Mouse (Mus musculus) limb, embryonic 15.5 days (tissue): ENCODE results near the gene Dnah14. TPM values are rescaled to one million over a fixed set of nuclear protein-coding genes. Genes with fewer than 3 reads are reported as not detected.

ENCODE experiments used
- ATAC-seq: fragments of 200-750 bp; cut with Nextera tagmentation; 2 replicates; pipeline ENCODE4 v1.8.0; 2017; ENCODE audit warnings: low read depth, moderate TSS enrichment; ENCODE audit not compliant: insufficient number of reproducible peaks, low FRiP score, low TSS enrichment
- H3K27ac ChIP-seq: fragments of 300-500 bp; sonication (generic); 2 replicates; pipeline ENCODE4 v1.5.1; 2015; ENCODE audit warnings: moderate library complexity, mild to moderate bottlenecking, inconsistent platforms
- H3K27me3 ChIP-seq: fragments of 300-500 bp; sonication (generic); 2 replicates; pipeline ENCODE4 v1.6.1; 2015; ENCODE audit warnings: inconsistent platforms
- H3K36me3 ChIP-seq: fragments of 300-500 bp; sonication (generic); 2 replicates; pipeline ENCODE4 v1.6.1; 2015; ENCODE audit warnings: inconsistent platforms
- H3K4me1 ChIP-seq: fragments of 300-500 bp; sonication (generic); 2 replicates; pipeline ENCODE4 v1.6.1; 2015; ENCODE audit warnings: inconsistent platforms
- H3K4me2 ChIP-seq: fragments of 300-500 bp; sonication (generic); 2 replicates; pipeline ENCODE4 v1.6.1; 2015; ENCODE audit warnings: mild to moderate bottlenecking, inconsistent platforms
- H3K4me3 ChIP-seq: fragments of 300-500 bp; sonication (generic); 2 replicates; pipeline ENCODE4 v1.5.1; 2015; ENCODE audit warnings: mild to moderate bottlenecking, inconsistent platforms
- H3K9ac ChIP-seq: fragments of 300-500 bp; sonication (generic); 2 replicates; pipeline ENCODE4 v1.6.1; 2015; ENCODE audit warnings: inconsistent platforms
- H3K9me3 ChIP-seq: fragments of 300-500 bp; sonication (generic); 2 replicates; pipeline ENCODE4 v1.6.1; 2016; ENCODE audit warnings: inconsistent platforms
- WGBS: fragments of 180-500 bp; shearing (Covaris S2); methylation state at CpG from one replicate; pipeline ENCODE4 v1.1.7; 2015; 5-methylcytosine and 5-hydroxymethylcytosine counted together
- polyA plus RNA-seq: library from polyadenylated mRNA; unstranded; fragments of >200 nt; fragmentation: Nextera tagmentation; extraction: Ambion mirVana; gene quantifications from 2 replicates; pipeline ENCODE4 v1.2.1, GENCODE M21; 2015

Gene Dnah14
- polyA plus RNA-seq, 1 experiment from 2014 or later = 1.4 TPM

DNA sequence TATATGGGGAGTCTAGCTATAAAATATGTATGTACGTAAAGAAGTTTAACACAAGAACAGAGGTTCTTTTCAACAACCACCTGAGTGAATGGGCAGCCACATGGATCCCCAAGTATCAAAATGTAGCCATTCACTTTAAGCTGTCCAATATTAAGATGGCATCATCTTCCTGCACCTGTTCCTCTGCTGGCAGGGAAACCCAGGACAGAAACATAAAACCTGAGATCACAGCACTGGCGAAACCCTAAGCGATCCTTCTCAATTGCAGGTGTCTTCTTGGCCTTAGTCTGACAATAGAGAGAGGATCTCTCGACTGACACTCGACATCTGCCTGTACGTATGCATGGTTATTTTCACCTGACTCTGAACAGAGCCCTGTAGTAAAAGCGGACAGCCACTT is 250.4 kb downstream of the Dnah14 start:
- 91% methylated on average over 7 of the region's 7 CpGs for WGBS
- Histone ChIP-seq H3K4me2 (no peak overlapping the region), H3K9ac (no peak overlapping the region), H3K27ac (no peak overlapping the region), H3K27me3 (no peaks in the 10 kb centered on the region), H3K9me3 (no peaks in the 10 kb centered on the region), H3K36me3 (peaks cover 89% of the 10 kb centered on the region), H3K4me3 (no peak overlapping the region), H3K4me1 (no peaks in the 10 kb centered on the region)
- ATAC-seq = no peak

DNA sequence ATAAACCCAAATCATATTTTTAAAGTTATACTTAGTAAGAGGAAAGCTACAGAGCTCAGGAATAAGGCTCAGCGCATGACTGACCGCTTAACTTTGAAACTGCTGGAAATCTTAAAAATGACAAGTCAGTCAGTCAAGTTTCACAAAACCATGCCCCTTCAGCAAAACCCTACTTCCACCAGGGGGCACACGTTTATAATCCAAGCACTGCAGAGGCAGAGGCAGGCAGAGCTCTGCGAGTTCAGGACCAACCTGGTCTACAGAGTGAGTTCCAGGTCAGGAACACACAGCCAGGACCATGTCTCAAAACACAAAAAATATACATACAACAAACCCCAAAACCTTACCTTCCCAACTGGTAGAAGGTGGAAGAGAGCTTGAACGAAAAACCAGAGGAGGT is 252.0 kb downstream of the Dnah14 start:
- Histone ChIP-seq H3K27me3 (no peaks in the 10 kb centered on the region), H3K36me3 (peaks cover 89% of the 10 kb centered on the region), H3K4me2 (no peak overlapping the region), H3K9me3 (no peaks in the 10 kb centered on the region), H3K27ac (no peak overlapping the region), H3K4me3 (no peak overlapping the region), H3K9ac (no peak overlapping the region), H3K4me1 (no peaks in the 10 kb centered on the region)
- whole genome bisulfite sequencing = 94% methylated on average over 5 of the region's 5 CpGs
- no peak for ATAC-seq

DNA sequence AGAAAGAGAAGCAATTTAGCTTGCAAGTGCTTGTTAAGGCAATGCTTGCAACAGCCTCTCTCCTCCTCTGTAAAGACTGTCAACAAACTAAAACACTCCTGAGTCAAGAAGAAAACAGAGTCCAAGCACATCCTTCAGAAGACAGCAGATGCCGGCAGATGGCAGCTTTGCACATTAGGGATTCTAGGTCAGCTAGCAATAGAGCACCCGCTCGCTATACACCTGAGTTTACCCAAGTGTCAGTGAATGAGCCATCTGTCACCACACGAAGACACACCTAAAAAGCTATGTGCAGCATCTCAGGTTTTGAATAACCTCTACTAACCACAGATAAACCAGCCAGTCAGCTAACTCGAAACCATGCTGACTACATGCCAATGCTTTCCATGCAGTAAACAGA is 256.4 kb downstream of the Dnah14 start:
- H3K9ac ChIP-seq = no peak overlapping the region
- ATAC-seq = no peak
- no peak overlapping the region for H3K27ac ChIP-seq
- H3K36me3 ChIP-seq = peaks cover 91% of the 10 kb centered on the region
- no peaks in the 10 kb centered on the region for H3K27me3 ChIP-seq
- H3K4me3 ChIP-seq = no peak overlapping the region
- no peak overlapping the region for H3K4me2 ChIP-seq
- H3K9me3 ChIP-seq = no peaks in the 10 kb centered on the region
- H3K4me1 ChIP-seq = no peaks in the 10 kb centered on the region
- WGBS = 87% methylated on average over 5 of the region's 5 CpGs

DNA sequence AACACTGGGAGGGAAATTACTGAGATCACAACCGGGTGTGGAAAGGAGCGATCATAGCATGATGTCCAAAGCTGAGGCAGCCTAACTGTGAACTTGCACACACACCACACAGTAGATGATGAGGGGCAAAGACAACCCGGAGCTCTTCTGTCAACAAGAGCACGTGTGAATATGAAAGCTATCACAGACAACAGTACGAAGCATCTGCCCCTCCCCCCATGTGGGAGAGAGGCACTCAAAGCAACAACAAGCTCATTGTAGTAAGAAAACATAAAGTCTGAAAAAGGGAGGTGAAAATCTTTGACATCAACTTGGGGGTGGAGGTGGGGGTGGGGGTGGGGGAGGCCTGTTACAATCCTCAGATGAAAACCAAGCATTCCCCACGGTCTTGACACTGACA is 256.8 kb downstream of the Dnah14 start:
- Histone ChIP-seq H3K4me2 (no peak overlapping the region), H3K9me3 (no peaks in the 10 kb centered on the region), H3K27me3 (no peaks in the 10 kb centered on the region), H3K36me3 (peaks cover 91% of the 10 kb centered on the region), H3K9ac (no peak overlapping the region), H3K27ac (no peak overlapping the region), H3K4me3 (no peak overlapping the region), H3K4me1 (no peaks in the 10 kb centered on the region)
- ATAC-seq = no peak
- WGBS = 83% methylated on average over 6 of the region's 6 CpGs

DNA sequence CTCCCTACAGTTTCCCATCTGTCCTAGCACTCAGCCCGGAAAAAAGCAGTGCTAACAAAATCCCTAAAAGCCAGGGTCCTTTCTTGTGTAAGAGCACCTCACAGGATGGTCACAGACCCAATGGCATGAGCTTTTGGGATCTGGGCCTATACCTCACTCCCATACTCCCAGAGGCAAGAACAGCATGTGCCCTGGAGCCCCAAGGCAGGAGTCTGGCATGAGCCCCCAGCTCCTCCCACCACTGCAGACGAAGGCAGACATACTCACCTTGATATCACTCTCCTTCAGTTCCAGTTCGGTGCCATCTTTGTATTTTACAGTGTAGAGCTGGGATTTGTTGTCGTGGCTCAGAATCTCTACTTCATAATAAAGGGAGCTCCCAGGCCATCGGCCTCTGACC is 261.8 kb downstream of the Dnah14 start:
- H3K27me3 ChIP-seq = no peaks in the 10 kb centered on the region
- 79% methylated on average over 5 of the region's 5 CpGs for WGBS

DNA sequence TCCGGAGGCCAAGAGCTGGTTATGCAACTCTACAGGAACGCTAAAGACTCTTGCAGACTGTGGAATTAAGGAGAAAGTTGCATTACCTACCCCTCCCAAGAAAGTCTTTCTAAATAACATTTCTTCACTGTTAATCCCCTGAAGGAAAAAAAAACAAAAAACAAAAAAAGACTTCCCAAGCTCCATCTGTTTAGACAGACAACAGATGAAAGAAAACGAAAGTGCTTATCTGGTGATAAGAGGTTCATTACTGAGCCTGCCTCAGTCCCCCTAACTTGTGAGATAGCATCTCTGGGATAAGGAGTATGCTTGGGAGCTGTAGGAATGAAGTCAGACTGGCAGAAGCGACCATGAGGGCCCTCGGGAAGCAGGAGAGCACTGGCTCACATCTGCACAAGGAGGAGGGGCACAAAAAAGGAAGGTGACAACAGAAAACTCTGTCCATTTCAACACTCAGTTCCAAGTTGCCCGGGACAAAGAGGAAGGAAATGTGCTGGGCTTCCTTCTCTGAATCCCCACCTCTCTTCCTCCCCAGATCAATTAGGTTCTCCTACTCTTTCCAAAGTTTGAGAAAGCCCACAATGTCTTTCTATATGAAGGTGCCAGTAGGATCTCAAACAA is 263.5 kb downstream of the Dnah14 start:
- Histone ChIP-seq H3K4me2 (peak overlapping the region; percentile 24), H3K4me1 (peaks cover 26% of the 10 kb centered on the region), H3K9me3 (no peaks in the 10 kb centered on the region), H3K4me3 (0 out of 2 replicates have a peak overlapping the region, but pooled peaks have one; percentile 84), H3K27me3 (no peaks in the 10 kb centered on the region), H3K36me3 (peaks cover 28% of the 10 kb centered on the region), H3K27ac (no peak overlapping the region), H3K9ac (no peak overlapping the region)
- no peak for ATAC-seq
- WGBS = 17% methylated on average over 6 of the region's 6 CpGs

More for the DNA sequence above, 261.8 kb downstream of the Dnah14 start:
- Histone ChIP-seq H3K36me3 (peaks cover 42% of the 10 kb centered on the region), H3K4me2 (no peak overlapping the region), H3K9ac (no peak overlapping the region), H3K4me3 (no peak overlapping the region), H3K27ac (no peak overlapping the region), H3K9me3 (no peaks in the 10 kb centered on the region), H3K4me1 (peaks cover 24% of the 10 kb centered on the region)
- ATAC-seq = no peak

DNA sequence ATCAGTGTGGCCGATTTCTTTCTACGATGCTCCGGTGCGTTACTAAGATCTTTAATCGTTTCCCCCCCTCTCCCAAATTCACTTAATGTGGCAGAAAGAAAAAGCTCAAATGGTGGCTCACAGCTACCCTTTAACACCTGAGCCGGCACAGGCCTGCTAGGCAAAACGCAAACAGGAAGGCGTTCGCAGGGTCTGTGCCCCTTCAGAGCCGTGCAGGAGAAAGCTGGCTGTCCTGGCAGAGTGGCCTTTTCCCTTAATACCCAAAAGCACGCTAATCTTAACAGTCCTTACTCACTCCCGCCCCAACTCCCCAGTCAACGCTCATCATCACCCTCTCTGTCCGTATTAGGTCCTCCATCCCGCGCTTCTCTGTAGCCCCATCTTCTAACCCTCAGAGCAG is 265.0 kb downstream of the Dnah14 start:
- ATAC-seq = no peak
- Histone ChIP-seq H3K4me2 (peak overlapping the region; percentile 82), H3K9me3 (no peaks in the 10 kb centered on the region), H3K27me3 (no peaks in the 10 kb centered on the region), H3K36me3 (peaks cover 12% of the 10 kb centered on the region), H3K9ac (peak overlapping the region; percentile 79), H3K4me3 (peak overlapping the region; percentile 84), H3K4me1 (peaks cover 26% of the 10 kb centered on the region), H3K27ac (peak overlapping the region; percentile 95)
- WGBS = under 1% methylated on average over 16 of the region's 16 CpGs

DNA sequence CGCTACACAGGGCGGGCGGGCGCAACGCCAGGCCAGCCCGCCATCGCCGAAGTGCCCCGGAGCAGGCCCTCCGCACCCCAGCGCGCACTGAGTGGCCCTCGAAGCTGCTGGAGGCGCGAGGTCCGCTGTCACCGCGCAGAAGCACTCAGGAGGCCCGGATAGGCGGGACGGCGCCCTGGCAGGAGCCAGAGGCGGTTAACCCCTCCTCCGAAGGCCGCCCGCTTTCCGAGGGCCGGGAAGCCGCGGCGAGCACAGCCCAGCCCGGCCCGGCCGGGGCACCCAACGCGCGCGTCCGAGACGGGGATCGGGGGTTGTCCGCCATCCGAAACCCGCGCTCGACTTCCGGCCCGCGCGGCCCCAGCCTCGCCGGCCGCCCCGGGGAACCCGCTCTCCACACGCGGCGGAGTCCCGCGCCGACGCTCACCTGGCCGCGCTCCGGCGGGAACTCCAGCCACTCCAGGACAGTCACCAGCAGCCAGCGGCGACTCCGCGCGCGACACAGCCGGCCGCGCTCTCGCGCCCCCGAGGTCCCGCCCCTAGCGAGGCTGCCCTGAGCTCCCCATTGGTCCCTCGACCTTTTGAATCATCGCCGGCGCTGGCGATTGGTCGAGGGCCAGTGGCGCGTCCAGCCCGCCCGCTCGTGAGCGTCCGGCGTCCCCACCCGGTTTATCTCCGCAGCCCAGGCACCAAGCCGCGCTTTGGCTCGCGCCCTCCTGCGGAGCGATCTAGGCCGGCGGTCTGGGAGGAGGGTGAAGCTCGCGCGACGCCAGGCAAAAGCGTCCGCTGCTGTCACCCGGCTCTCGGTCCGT is 265.7 kb downstream of the Dnah14 start:
- H3K4me1 ChIP-seq = peaks cover 26% of the 10 kb centered on the region
- no peaks in the 10 kb centered on the region for H3K9me3 ChIP-seq
- peak overlapping the region; percentile 95 for H3K27ac ChIP-seq
- peak overlapping the region; percentile 84 for H3K4me3 ChIP-seq
- peaks cover 6% of the 10 kb centered on the region; the same call in 1 of the 2 replicates for H3K36me3 ChIP-seq
- H3K27me3 ChIP-seq = no peaks in the 10 kb centered on the region
- peak; percentile 98 for ATAC-seq
- WGBS = under 1% methylated on average over 113 of the region's 113 CpGs
- peak overlapping the region; percentile 82 for H3K4me2 ChIP-seq
- H3K9ac ChIP-seq = peak overlapping the region; percentile 79

DNA sequence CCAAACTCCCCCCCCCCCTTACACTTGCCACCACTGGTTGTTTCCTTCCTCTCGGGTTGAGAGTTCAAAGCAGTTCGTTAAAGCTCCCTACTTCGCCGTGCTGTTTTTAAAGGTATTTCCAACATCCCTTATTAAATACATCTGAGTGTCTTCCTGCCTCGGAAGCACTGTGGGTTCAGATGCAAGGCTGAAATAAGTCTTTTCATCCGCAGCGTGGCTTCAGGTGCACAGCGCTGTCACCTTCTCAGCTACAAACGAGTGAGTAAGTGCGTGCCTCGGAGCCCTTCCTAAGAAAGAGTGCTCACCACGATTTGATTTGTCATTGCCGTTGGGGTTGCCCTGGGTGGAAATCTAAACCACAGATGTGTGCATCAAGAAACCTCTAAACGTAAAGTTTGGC is 266.4 kb downstream of the Dnah14 start, which contains the start of gene Lbr:
Lbr (minus strand) TSS at position 266 of the 400 bp plus-strand sequence.
- ATAC-seq = no peak
- H3K27ac ChIP-seq = peak within 1 kb of the TSS; percentile 95
- no peaks in the 10 kb centered on the region for H3K9me3 ChIP-seq
- peak within 1 kb of the TSS; percentile 79 for H3K9ac ChIP-seq
- H3K27me3 ChIP-seq = no peaks in the 10 kb centered on the region
- 0 out of 2 replicates have a peak, but pooled peaks cover 4% of the 10 kb centered on the region for H3K36me3 ChIP-seq
- WGBS = under 1% methylated on average over 14 of the region's 14 CpGs
- H3K4me3 ChIP-seq = peak within 1 kb of the TSS; percentile 84
- peaks cover 26% of the 10 kb centered on the region for H3K4me1 ChIP-seq
- peak within 1 kb of the TSS; percentile 82 for H3K4me2 ChIP-seq

DNA sequence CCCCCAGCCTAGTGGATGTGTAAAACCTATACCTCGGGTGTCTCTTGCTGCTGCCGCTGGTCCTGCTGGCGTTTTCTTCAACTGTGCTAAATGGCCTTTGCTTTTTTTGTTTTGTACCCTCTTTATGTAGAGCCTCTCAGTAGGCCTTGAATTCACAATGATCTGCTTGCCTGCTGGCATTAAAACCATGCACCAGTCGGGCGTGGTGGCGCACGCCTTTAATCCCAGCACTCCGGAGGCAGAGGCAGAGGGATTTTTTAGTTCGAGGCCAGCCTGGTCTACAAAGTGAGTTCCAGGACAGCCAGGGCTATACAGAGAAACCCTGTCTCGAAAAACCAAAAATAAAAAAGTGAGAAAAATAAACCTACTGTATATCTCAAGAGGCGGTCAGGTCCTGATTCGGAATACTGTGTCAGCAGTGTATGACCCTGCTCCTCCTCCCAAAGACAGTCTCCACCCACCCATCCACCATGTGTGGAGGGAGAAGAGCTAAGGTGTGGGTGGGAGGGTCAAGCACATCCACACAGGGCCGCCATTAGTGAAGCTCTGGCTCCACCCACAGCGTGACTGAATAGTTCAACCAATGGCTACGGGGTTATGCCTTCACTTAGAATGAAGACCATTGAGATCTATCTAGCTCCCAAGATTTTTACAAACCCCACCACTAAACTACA is 268.7 kb downstream of the Dnah14 start:
- ATAC-seq = no peak
- Histone ChIP-seq H3K9ac (no peak overlapping the region), H3K4me3 (no peak overlapping the region), H3K4me1 (peaks cover 23% of the 10 kb centered on the region), H3K4me2 (no peak overlapping the region), H3K36me3 (no peaks in the 10 kb centered on the region), H3K9me3 (no peaks in the 10 kb centered on the region), H3K27me3 (no peaks in the 10 kb centered on the region), H3K27ac (no peak overlapping the region)
- WGBS = 77% methylated on average over 15 of the region's 15 CpGs

DNA sequence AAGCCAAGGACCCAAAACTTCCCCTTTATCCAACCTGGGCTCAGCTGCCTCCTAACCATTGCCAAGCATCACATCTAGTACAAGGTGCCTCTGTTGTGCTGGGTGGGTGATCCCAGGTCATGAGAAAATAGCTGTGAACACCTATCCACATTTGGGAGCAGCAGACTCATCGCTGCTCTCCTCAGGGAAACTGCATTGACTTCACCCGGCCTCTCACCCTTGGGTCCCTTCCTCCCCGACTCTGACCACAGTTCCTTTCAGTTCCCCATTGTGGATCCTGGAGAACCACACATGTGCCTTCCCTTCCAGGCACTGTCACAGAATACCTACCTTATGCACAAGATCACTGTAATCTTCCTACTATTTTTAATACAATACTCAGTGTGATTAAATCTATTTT is 269.4 kb downstream of the Dnah14 start:
- Histone ChIP-seq H3K4me2 (no peak overlapping the region), H3K4me1 (peaks cover 17% of the 10 kb centered on the region), H3K9me3 (no peaks in the 10 kb centered on the region), H3K36me3 (no peaks in the 10 kb centered on the region), H3K9ac (no peak overlapping the region), H3K4me3 (no peak overlapping the region), H3K27ac (no peak overlapping the region), H3K27me3 (no peaks in the 10 kb centered on the region)
- WGBS = 88% methylated on average over 3 of the region's 3 CpGs
- no peak for ATAC-seq

DNA sequence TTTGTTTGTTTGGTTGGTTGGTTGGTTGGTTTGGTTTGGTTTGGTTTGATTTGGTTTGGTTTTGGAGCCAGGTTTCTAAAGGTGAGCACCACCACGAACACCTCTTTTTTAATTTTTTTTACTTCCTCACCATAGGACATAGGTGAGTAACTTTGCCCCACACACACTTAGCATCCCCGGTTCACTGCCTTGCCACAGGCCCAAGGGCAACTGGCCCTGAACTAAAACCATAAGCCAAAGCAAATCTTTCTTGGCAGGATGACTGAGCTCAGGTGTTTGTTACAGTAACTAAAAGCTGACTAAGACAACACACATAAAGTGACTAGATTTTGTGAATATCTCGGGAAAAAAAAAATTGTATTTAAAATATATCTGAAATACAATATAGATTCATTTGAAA is 271.0 kb downstream of the Dnah14 start:
- Histone ChIP-seq H3K4me2 (no peak overlapping the region), H3K36me3 (no peaks in the 10 kb centered on the region), H3K4me1 (peaks cover 18% of the 10 kb centered on the region), H3K4me3 (no peak overlapping the region), H3K27ac (no peak overlapping the region), H3K9ac (no peak overlapping the region), H3K27me3 (no peaks in the 10 kb centered on the region), H3K9me3 (no peaks in the 10 kb centered on the region)
- no peak for ATAC-seq
- WGBS = 88% methylated on average over 3 of the region's 3 CpGs
